Mouse (Mus musculus) MEL (cell line): Measurements from ENCODE around the gene Fdxr. TPM values are rescaled to one million over a fixed set of nuclear protein-coding genes. Genes with fewer than 3 reads are reported as not detected.

Experiments used
- DNase-seq: peaks from one replicate; pipeline ENCODE4 v3.0.0; 2011; ENCODE audit warnings: low read depth, low spot score
- H3K27ac ChIP-seq: 2 replicates; pipeline ENCODE4 v1.5.1; 2012; ENCODE audit warnings: low read depth, mild to moderate bottlenecking, control low read depth, low read length, moderate library complexity; ENCODE audit not compliant: control insufficient read depth
- H3K27me3 ChIP-seq, 2 experiments: fragments of 150-350 bp in 1 of 2; sonication (generic) in 1 of 2; 2 replicates each; pipeline ENCODE4 v1.6.1; 2012; ENCODE audit warnings: low read length in 2 of 2, mild to moderate bottlenecking in 2 of 2, improper control_type of control experiment in 1 of 2, moderate library complexity in 1 of 2; ENCODE audit not compliant: insufficient read depth in 2 of 2, control insufficient read depth in 1 of 2
- H3K36me3 ChIP-seq, 2 experiments: 2 replicates each; pipeline ENCODE4 v1.6.1; 2012 to 2014; ENCODE audit warnings: low read length in 2 of 2, improper control_type of control experiment in 1 of 2, inconsistent platforms in 1 of 2, mild to moderate bottlenecking in 1 of 2; ENCODE audit not compliant: insufficient read depth in 2 of 2, control insufficient read depth in 1 of 2
- H3K4me1 ChIP-seq, 2 experiments: fragments of 150-350 bp in 1 of 2; sonication (generic) in 1 of 2; 2 replicates each; pipeline ENCODE4 v1.6.1; 2012; ENCODE audit warnings: low read length in 2 of 2, improper control_type of control experiment in 1 of 2, mild to moderate bottlenecking in 1 of 2; ENCODE audit not compliant: insufficient read depth in 2 of 2, control insufficient read depth in 1 of 2
- H3K4me3 ChIP-seq, 2 experiments: fragments of 150-350 bp in 1 of 2; sonication (generic) in 1 of 2; 2 replicates each; pipeline ENCODE4 v1.5.1; 2012; ENCODE audit warnings: low read depth in 2 of 2, low read length in 2 of 2, mild to moderate bottlenecking in 2 of 2, moderate library complexity in 2 of 2, control low read depth in 1 of 2, improper control_type of control experiment in 1 of 2; ENCODE audit not compliant: control insufficient read depth in 1 of 2, insufficient read depth in 1 of 2
- H3K79me2 ChIP-seq: 2 replicates; pipeline ENCODE4 v1.6.1; 2012; ENCODE audit warnings: mild to moderate bottlenecking, low read length, moderate library complexity; ENCODE audit not compliant: control insufficient read depth, poor library complexity, insufficient read depth
- H3K9ac ChIP-seq: 2 replicates; pipeline ENCODE4 v1.6.1; 2012; ENCODE audit warnings: low read depth, mild to moderate bottlenecking, control low read depth, low read length, moderate library complexity; ENCODE audit not compliant: control insufficient read depth, poor library complexity, severe bottlenecking
- H3K9me3 ChIP-seq: fragments of 150-350 bp; sonication (generic); replicated peaks from 2 replicates; pipeline ENCODE4 v1.6.1; 2012; ENCODE audit warnings: mild to moderate bottlenecking, low read length, improper control_type of control experiment, moderate library complexity; ENCODE audit not compliant: insufficient read depth
- CHD2 ChIP-seq: IDR thresholded peaks from 2 replicates; pipeline ENCODE4 v1.6.1; 2011; ENCODE audit warnings: low read length, improper control_type of control experiment
- CTCF ChIP-seq, 3 experiments: IDR thresholded peaks in 2 of 3; conservative IDR thresholded peaks in 1 of 3; 2 replicates each; pipeline ENCODE4 v1.5.1; 2011 to 2012; ENCODE audit warnings: low read length in 3 of 3, low read depth in 2 of 3, mild to moderate bottlenecking in 2 of 3, improper control_type of control experiment in 1 of 3, inconsistent platforms in 1 of 3, mixed read lengths in 1 of 3, moderate library complexity in 1 of 3; ENCODE audit not compliant: control insufficient read depth in 1 of 3, insufficient read depth in 1 of 3, poor library complexity in 1 of 3, severe bottlenecking in 1 of 3
- E2F4 ChIP-seq: IDR thresholded peaks from 2 replicates; pipeline ENCODE4 v1.6.1; 2011; ENCODE audit warnings: low read depth, low read length, improper control_type of control experiment, borderline replicate concordance
- ELF1 ChIP-seq: IDR thresholded peaks from 2 replicates; pipeline ENCODE4 v1.6.1; 2014; ENCODE audit warnings: low read depth, mild to moderate bottlenecking, inconsistent platforms, low read length, improper control_type of control experiment, moderate library complexity
- EP300 ChIP-seq, 2 experiments: IDR thresholded peaks; 2 replicates each; pipeline ENCODE4 v1.6.1; 2011; ENCODE audit warnings: improper control_type of control experiment in 2 of 2, low read length in 2 of 2, low read depth in 1 of 2, mild to moderate bottlenecking in 1 of 2
- GATA1 ChIP-seq: IDR thresholded peaks from 2 replicates; pipeline ENCODE4 v1.6.1; 2011; ENCODE audit warnings: low read depth, low read length, improper control_type of control experiment
- KAT2A ChIP-seq: conservative IDR thresholded peaks from 2 replicates; pipeline ENCODE4 v1.6.1; 2012; ENCODE audit warnings: low read depth, low read length, improper control_type of control experiment, inconsistent platforms
- MAFK ChIP-seq: IDR thresholded peaks from 2 replicates; pipeline ENCODE4 v1.6.1; 2011; ENCODE audit warnings: low read depth, mild to moderate bottlenecking, low read length, improper control_type of control experiment, borderline replicate concordance
- MAX ChIP-seq: IDR thresholded peaks from 2 replicates; pipeline ENCODE4 v1.6.1; 2011; ENCODE audit warnings: low read length, improper control_type of control experiment
- MAZ ChIP-seq: IDR thresholded peaks from 2 replicates; pipeline ENCODE4 v1.6.1; 2012; ENCODE audit warnings: low read depth, mild to moderate bottlenecking, inconsistent platforms, low read length, improper control_type of control experiment
- NELFE ChIP-seq: IDR thresholded peaks from 2 replicates; pipeline ENCODE4 v1.6.1; 2011; ENCODE audit warnings: low read depth, low read length, improper control_type of control experiment
- POLR2AphosphoS2 ChIP-seq: IDR thresholded peaks from 2 replicates; pipeline ENCODE4 v1.6.1; 2011; ENCODE audit warnings: low read length, improper control_type of control experiment
- RCOR1 ChIP-seq: IDR thresholded peaks from 2 replicates; pipeline ENCODE4 v1.6.1; 2012; ENCODE audit warnings: low read depth, mild to moderate bottlenecking, inconsistent platforms, low read length, improper control_type of control experiment
- SIN3A ChIP-seq: IDR thresholded peaks from 2 replicates; pipeline ENCODE4 v1.6.1; 2012; ENCODE audit warnings: low read length, improper control_type of control experiment, inconsistent platforms
- SMC3 ChIP-seq: IDR thresholded peaks from 2 replicates; pipeline ENCODE4 v1.6.1; 2011; ENCODE audit warnings: low read depth, low read length, improper control_type of control experiment
- TCF12 ChIP-seq: IDR thresholded peaks from 2 replicates; pipeline ENCODE4 v1.6.1; 2014; ENCODE audit warnings: low read depth, mild to moderate bottlenecking, inconsistent platforms, low read length, improper control_type of control experiment, moderate library complexity
- UBTF ChIP-seq: IDR thresholded peaks from 2 replicates; pipeline ENCODE4 v1.6.1; 2012; ENCODE audit warnings: low read depth, mild to moderate bottlenecking, inconsistent platforms, low read length, improper control_type of control experiment, moderate library complexity, borderline replicate concordance; ENCODE audit not compliant: insufficient read depth
- USF1 ChIP-seq: IDR thresholded peaks from 2 replicates; pipeline ENCODE4 v1.6.1; 2014; ENCODE audit warnings: low read depth, mild to moderate bottlenecking, inconsistent platforms, low read length, improper control_type of control experiment, moderate library complexity
- USF2 ChIP-seq, 2 experiments: IDR thresholded peaks; 2 replicates each; pipeline ENCODE4 v1.6.1; 2011 to 2012; ENCODE audit warnings: improper control_type of control experiment in 2 of 2, low read length in 2 of 2, borderline replicate concordance in 1 of 2, inconsistent platforms in 1 of 2, low read depth in 1 of 2, mild to moderate bottlenecking in 1 of 2; ENCODE audit not compliant: insufficient read depth in 1 of 2
- ZC3H11A ChIP-seq: IDR thresholded peaks from 2 replicates; pipeline ENCODE4 v1.6.1; 2012; ENCODE audit warnings: low read depth, mild to moderate bottlenecking, inconsistent platforms, low read length, improper control_type of control experiment
- ZKSCAN1 ChIP-seq: IDR thresholded peaks from 2 replicates; pipeline ENCODE4 v1.6.1; 2012; ENCODE audit warnings: low read depth, mild to moderate bottlenecking, inconsistent platforms, low read length, improper control_type of control experiment, moderate library complexity
- ZNF384 ChIP-seq: IDR thresholded peaks from 2 replicates; pipeline ENCODE4 v1.6.1; 2012; ENCODE audit warnings: low read depth, mild to moderate bottlenecking, inconsistent platforms, low read length, improper control_type of control experiment
- polyA plus RNA-seq, 2 experiments: library from polyadenylated mRNA; stranded (reverse) in 1 of 2; unstranded in 1 of 2; fragments of >175 nt in 1 of 2; fragments of >200 nt in 1 of 2; gene quantifications; 2 replicates each; pipeline versions ENCODE4 v1.2.1 to v1.2.4; 2012; ENCODE audit warnings: low replicate concordance in 2 of 2, low read depth in 1 of 2; ENCODE audit not compliant: insufficient read length in 2 of 2, insufficient read depth in 1 of 2, missing spikeins in 1 of 2
- total RNA-seq: library from RNA; depleted of rRNA; stranded (reverse); fragments of 300-350 nt; gene quantifications from 2 replicates; pipeline ENCODE4 v1.2.3, GENCODE M21; 2012

Gene Fdxr
- total and polyA plus RNA-seq, 3 experiments = 32.7 to 37.7 TPM; not detected in 1

- Histone ChIP-seq H3K27ac (no peak overlapping the region), H3K36me3 (no peaks in the 10 kb centered on the region), H3K79me2 (no peaks in the 10 kb centered on the region), H3K4me1 (no peaks in the 10 kb centered on the region), H3K9me3 (no peaks in the 10 kb centered on the region), H3K9ac (no peak overlapping the region)
- TF ChIP-seq GATA1 (no peak), CTCF (IDR thresholded peaks at IDR 0.05 in 2 of 3, conservative IDR thresholded peaks at IDR 0.05 in 1 of 3; ENCODE audit: control insufficient read depth in 1 of 3, insufficient read depth in 1 of 3, low read depth in 2 of 3, low read length in 3 of 3, poor library complexity in 1 of 3, severe bottlenecking in 1 of 3) (no peak), ZKSCAN1 (no peak), MAX (no peak), NELFE (no peak)
- TF ChIP-seq, all 39 proteins: peak for 0
- Histone ChIP-seq H3K4me3 (no peak overlapping the region), H3K27me3 (no peaks in the 10 kb centered on the region)
- DNase-seq = no peak
Observed at GRCm38 (mm10) chr11:115286201-115286993, 9.5 kb upstream of the Fdxr start.

- Histone ChIP-seq H3K4me3 (no peak overlapping the region), H3K27me3 (no peaks in the 10 kb centered on the region), H3K4me1 (peaks cover 0 to 1% of the 10 kb centered on the region in 2 experiments; a peak in 2 of 4 replicates), H3K27ac (no peak overlapping the region), H3K9ac (no peak overlapping the region), H3K79me2 (no peaks in the 10 kb centered on the region), H3K36me3 (peaks cover 0 to 1% of the 10 kb centered on the region in 2 experiments; a peak in 1 of 4 replicates), H3K9me3 (no peaks in the 10 kb centered on the region)
- no peak for TF ChIP-seq NELFE
- TF ChIP-seq UBTF = no peak
- TF ChIP-seq ZC3H11A = no peak
- TF ChIP-seq ZNF384 = no peak
- TF ChIP-seq ELF1 = no peak
- no peak for TF ChIP-seq E2F4
- TF ChIP-seq RCOR1 = no peak
- no peak for TF ChIP-seq USF2 (IDR thresholded peaks at IDR 0.05; ENCODE audit: borderline replicate concordance in 1 of 2, insufficient read depth in 1 of 2, low read depth in 1 of 2, low read length in 2 of 2)
- no peak for TF ChIP-seq EP300 (IDR thresholded peaks at IDR 0.05; ENCODE audit: low read depth in 1 of 2, low read length in 2 of 2)
- no peak for TF ChIP-seq SMC3
- no peak for TF ChIP-seq GATA1
- no peak for TF ChIP-seq CHD2
- TF ChIP-seq POLR2AphosphoS2 = no peak
- no peak for TF ChIP-seq MAZ
- TF ChIP-seq MAX = no peak
- no peak for TF ChIP-seq TCF12
- no peak for TF ChIP-seq SIN3A
- no peak for TF ChIP-seq KAT2A
- TF ChIP-seq USF1 = no peak
- TF ChIP-seq MAFK = no peak
- no peak for DNase-seq
Observed at GRCm38 (mm10) chr11:115285282-115285681, 8.4 kb upstream of the Fdxr start.
